Mouse (Mus musculus): ENCODE data around the gene Ttll8. TPM values are rescaled to one million over a fixed set of nuclear protein-coding genes. Genes with fewer than 3 reads are reported as not detected.

Ttll8 gene
- polyA plus RNA-seq, 1 experiment from 2014 or later = not detected

- H3K9me3 ChIP-seq (ENCODE audit: control insufficient read depth, low read depth, low read length) = no peaks in the 10 kb centered on the region
- 96% methylated on average over 2 of the region's 2 CpGs for WGBS
- ATAC-seq (ENCODE audit: insufficient number of reproducible peaks, insufficient read depth, low FRiP score, low read depth) = no peak
- H3K9ac ChIP-seq (replicated peaks; ENCODE audit: low read depth, low read length) = no peak overlapping the region
- H3K36me3 ChIP-seq (ENCODE audit: control insufficient read depth, insufficient read depth, low read length) = no peaks in the 10 kb centered on the region
- peaks cover 12% of the 10 kb centered on the region for H3K4me1 ChIP-seq (ENCODE audit: control insufficient read depth, insufficient read depth, low read length)
- no peaks in the 10 kb centered on the region for H3K27me3 ChIP-seq (ENCODE audit: control insufficient read depth, insufficient read depth, low read length)
- H3K4me3 ChIP-seq (ENCODE audit: low read depth, low read length) = no peak overlapping the region
- no peak overlapping the region for H3K4me2 ChIP-seq (replicated peaks; ENCODE audit: low read depth, low read length)
- H3K27ac ChIP-seq (ENCODE audit: low read length) = no peak overlapping the region
Observed at GRCm38 (mm10) chr15:88841160-88841559, 113.1 kb downstream of the Ttll8 start.

Other genes starting within 250 kb of the Ttll8 start
- gene Brd1, start 220.2 kb downstream of the Ttll8 start, polyA plus RNA-seq (2014; fragmentation: Nextera tagmentation; extraction: Ambion mirVana) = 29.7 and 30.2 TPM in 2 replicates
- 18.5 and 18.8 TPM in 2 replicates for gene Zbed4, start 202.8 kb downstream of the Ttll8 start, polyA plus RNA-seq (2014; fragmentation: Nextera tagmentation; extraction: Ambion mirVana)
- 10.5 and 12.7 TPM in 2 replicates for gene Alg12, start 135.1 kb downstream of the Ttll8 start, polyA plus RNA-seq (2014; fragmentation: Nextera tagmentation; extraction: Ambion mirVana)
- 59.6 and 72.9 TPM in 2 replicates for gene Creld2, start 134.8 kb downstream of the Ttll8 start, polyA plus RNA-seq (2014; fragmentation: Nextera tagmentation; extraction: Ambion mirVana)
- 35.9 and 38.4 TPM in 2 replicates for gene Pim3, start 92.2 kb downstream of the Ttll8 start, polyA plus RNA-seq (2014; fragmentation: Nextera tagmentation; extraction: Ambion mirVana)
- gene Mlc1, start 24.6 kb upstream of the Ttll8 start, polyA plus RNA-seq (2014; fragmentation: Nextera tagmentation; extraction: Ambion mirVana) = not detected in 2 replicates
- gene Mov10l1, start 28.5 kb upstream of the Ttll8 start, polyA plus RNA-seq (2014; fragmentation: Nextera tagmentation; extraction: Ambion mirVana) = not detected in 2 replicates
- gene Panx2, start 105.3 kb upstream of the Ttll8 start, polyA plus RNA-seq (2014; fragmentation: Nextera tagmentation; extraction: Ambion mirVana) = 0.20 TPM in 2 replicates
- 43.9 and 47.4 TPM in 2 replicates for gene Trabd, start 120.7 kb upstream of the Ttll8 start, polyA plus RNA-seq (2014; fragmentation: Nextera tagmentation; extraction: Ambion mirVana)
- 22.0 and 22.2 TPM in 2 replicates for gene Selenoo, start 134.7 kb upstream of the Ttll8 start, polyA plus RNA-seq (2014; fragmentation: Nextera tagmentation; extraction: Ambion mirVana)
- 17.2 and 20.7 TPM in 2 replicates for gene Tubgcp6, start 168.7 kb upstream of the Ttll8 start, polyA plus RNA-seq (2014; fragmentation: Nextera tagmentation; extraction: Ambion mirVana)
- gene Hdac10, start 174.3 kb upstream of the Ttll8 start, polyA plus RNA-seq (2014; fragmentation: Nextera tagmentation; extraction: Ambion mirVana) = 15.0 and 19.6 TPM in 2 replicates
- gene Mapk12, start 186.3 kb upstream of the Ttll8 start, polyA plus RNA-seq (2014; fragmentation: Nextera tagmentation; extraction: Ambion mirVana) = 4.4 and 5.2 TPM in 2 replicates
- gene Mapk11, start 195.2 kb upstream of the Ttll8 start, polyA plus RNA-seq (2014; fragmentation: Nextera tagmentation; extraction: Ambion mirVana) = 6.5 and 7.9 TPM in 2 replicates
- gene Plxnb2, start 226.4 kb upstream of the Ttll8 start, polyA plus RNA-seq (2014; fragmentation: Nextera tagmentation; extraction: Ambion mirVana) = 146 and 147 TPM in 2 replicates
- gene Dennd6b, start 242.1 kb upstream of the Ttll8 start, polyA plus RNA-seq (2014; fragmentation: Nextera tagmentation; extraction: Ambion mirVana) = 16.4 and 17.6 TPM in 2 replicates